Mouse (Mus musculus): Measurements from ENCODE around the gene Jmjd6. TPM values are rescaled to one million over a fixed set of nuclear protein-coding genes. Genes with fewer than 3 reads are reported as not detected.

Jmjd6 gene
- 10 to 100 TPM; 70.9 to 79.8 TPM for total RNA-seq (2023)

GRCm38 (mm10) chr11:116843261-116844233, at the start of gene Jmjd6, which contains the start of gene Mettl23:
Jmjd6 (minus strand) TSS chr11:116843449.
Mettl23 (plus strand) TSS chr11:116843278.

GRCm38 (mm10) chr11:116852891-116853511, 9.8 kb upstream of the Jmjd6 start, which contains the start of gene Srsf2:
Srsf2 (minus strand) TSS chr11:116853094.

GRCm38 (mm10) chr11:116852291-116852890, 9.1 kb upstream of the Jmjd6 start, which contains the start of gene Mfsd11:
Mfsd11 (plus strand) TSS chr11:116852440.

GRCm38 (mm10) chr11:116827534-116828165, 15.6 kb downstream of the Jmjd6 start, which contains the start of gene Mxra7:
Mxra7 (minus strand) TSS chr11:116828046.

Other genes with a start within 250 kb of the Jmjd6 start
- 100 to 1,000 TPM in 1 of 2 experiments, 10 to 100 TPM in 1; 96.6 to 100 TPM for gene Rhbdf2, start 216.4 kb downstream of the Jmjd6 start, total RNA-seq (2023)
- not detected for gene Prcd, start 189.9 kb downstream of the Jmjd6 start, total RNA-seq (2023)
- not detected for gene Cygb, start 189.1 kb downstream of the Jmjd6 start, total RNA-seq (2023)
- not detected for gene St6galnac1, start 67.9 kb downstream of the Jmjd6 start, total RNA-seq (2023)
- not detected for gene Mxra7, start 15.4 kb downstream of the Jmjd6 start, total RNA-seq (2023)
- gene Mettl23, start 171 bp downstream of the Jmjd6 start, total RNA-seq (2023): 10 to 100 TPM; 65.5 to 81.6 TPM
- gene Mfsd11, start 9.0 kb upstream of the Jmjd6 start, total RNA-seq (2023): 10 to 100 TPM; 18.3 to 29.8 TPM
- 100 to 1,000 TPM; 377 to 380 TPM for gene Srsf2, start 9.6 kb upstream of the Jmjd6 start, total RNA-seq (2023)
- gene Mgat5b, start 75.4 kb upstream of the Jmjd6 start, total RNA-seq (2023): not detected